Mouse (Mus musculus) megakaryocyte-erythroid progenitor cell, adult 5-6 weeks (primary cell): Measurements from ENCODE around the gene Nlrc4. TPM values are rescaled to one million over a fixed set of nuclear protein-coding genes. Genes with fewer than 3 reads are reported as not detected.

Experiments
- total RNA-seq, 2 experiments: library from RNA; stranded (forward) in 1 of 2; stranded (reverse) in 1 of 2; fragments of 200-1000, 215-1000 nt in 1 of 2; fragments of >200 nt in 1 of 2; fragmentation: Nextera tagmentation in 1 of 2; gene quantifications; 2 replicates each; pipeline ENCODE4 v1.2.3; 2014 to 2017

The Nlrc4 gene
- total RNA-seq, 2 experiments from 2014 or later: 0.11 to 0.42 TPM

Other genes with a start within 250 kb of the Nlrc4 start
- 148 and 172 TPM in 2 replicates for gene Memo1, start 163.6 kb downstream of the Nlrc4 start, total RNA-seq (2014; fragmentation: Nextera tagmentation)
- 197 and 201 TPM in 2 replicates for gene Memo1, start 163.6 kb downstream of the Nlrc4 start, total RNA-seq (2017)
- gene Dpy30, start 135.2 kb downstream of the Nlrc4 start, total RNA-seq (2014; fragmentation: Nextera tagmentation): 233 and 253 TPM in 2 replicates
- 114 and 178 TPM in 2 replicates for gene Dpy30, start 135.2 kb downstream of the Nlrc4 start, total RNA-seq (2017)
- 19.1 and 34.5 TPM in 2 replicates for gene Spast, start 120.2 kb downstream of the Nlrc4 start, total RNA-seq (2014; fragmentation: Nextera tagmentation)
- gene Spast, start 120.2 kb downstream of the Nlrc4 start, total RNA-seq (2017): 47.7 and 63.5 TPM in 2 replicates
- gene Slc30a6, start 63.5 kb downstream of the Nlrc4 start, total RNA-seq (2014; fragmentation: Nextera tagmentation): 17.4 and 18.1 TPM in 2 replicates
- 8.9 and 12.4 TPM in 2 replicates for gene Slc30a6, start 63.5 kb downstream of the Nlrc4 start, total RNA-seq (2017)
- 21.2 and 32.3 TPM in 2 replicates for gene Yipf4, start 30.4 kb upstream of the Nlrc4 start, total RNA-seq (2014; fragmentation: Nextera tagmentation)
- 34.1 and 56.6 TPM in 2 replicates for gene Yipf4, start 30.4 kb upstream of the Nlrc4 start, total RNA-seq (2017)
- 147 and 149 TPM in 2 replicates for gene Birc6, start 69.2 kb upstream of the Nlrc4 start, total RNA-seq (2014; fragmentation: Nextera tagmentation)
- 159 and 167 TPM in 2 replicates for gene Birc6, start 69.2 kb upstream of the Nlrc4 start, total RNA-seq (2017)